Comparison of ENCODE assay signal across 31 mouse cellular contexts in the genomic region with DNA sequence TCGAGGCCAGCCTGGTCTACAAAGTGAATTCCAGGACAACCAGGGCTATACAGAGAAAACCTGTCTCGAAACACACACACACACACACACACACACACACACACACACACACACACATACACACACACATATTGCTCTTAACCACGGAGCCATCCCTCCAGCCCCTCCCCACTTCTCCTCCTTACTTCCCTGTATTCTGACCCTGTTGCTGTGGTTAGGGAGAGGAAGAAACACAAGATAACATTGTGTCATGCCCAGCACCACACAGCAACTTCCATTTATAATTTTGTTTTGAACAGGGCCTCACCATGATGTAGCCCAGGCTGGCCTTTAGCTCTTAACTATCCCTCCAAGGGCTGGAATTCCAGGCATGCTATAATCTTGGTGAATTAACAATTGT. TPM values are rescaled to one million over a fixed set of nuclear protein-coding genes. Genes with fewer than 3 reads are reported as not detected.
DNase-seq lines count a peak whose midpoint lies in the region; ATAC-seq and TF ChIP-seq lines count a peak whose summit lies in the region.
"Had no signal": no experiment of that assay in that cellular context is flagged by ENCODE, and none has a peak within 500 bp of the region (broad histone marks: within the 10 kb centered on the region; RNA-seq: fewer than 3 reads in every experiment).

No protein-coding gene starts in this region.

- no peaks in the 10 kb centered on the region for H3K9me3 ChIP-seq in G1E (replicated peaks)
- no peaks in the 10 kb centered on the region for H3K9me3 ChIP-seq in liver, embryonic 11.5 days (ENCODE audit: control insufficient read depth, low read length)
- H3K9me3 ChIP-seq: embryonic facial prominence, embryonic 15.5 days; hindbrain, embryonic 12.5 days; limb, embryonic 15.5 days; midbrain, embryonic 10.5 days; neural tube, embryonic 15.5 days had no signal

- 19% methylated on average over 3 of the region's 3 CpGs for WGBS in bone marrow, adult 2 months
- 63% methylated on average over 3 of the region's 3 CpGs for WGBS in liver, embryonic 11.5 days

- TF ChIP-seq POLR2A in bone marrow, adult 2 months (IDR thresholded peaks at IDR 0.05; ENCODE audit: borderline replicate concordance, control insufficient read depth, low read depth, low read length) = no peak

- TF ChIP-seq CTCF in G1E (IDR thresholded peaks at IDR 0.05; ENCODE audit: low read depth, low read length) = no peak
- no peak for TF ChIP-seq CTCF in bone marrow, adult 2 months (IDR thresholded peaks at IDR 0.05; ENCODE audit: control insufficient read depth, insufficient read depth, low read length)

- DNase-seq in G1E (ENCODE audit: low spot score) = peak; percentile 26
- no peak for DNase-seq in liver, embryonic 11.5 days (ENCODE audit: low spot score)
- no peak for DNase-seq in urinary bladder, postnatal 4 days (ENCODE audit: low spot score in 2 of 2)
- no peak for DNase-seq in spleen, postnatal 36 days (ENCODE audit: low spot score in 2 of 2)
- no peak for DNase-seq in cerebellum, adult 8-10 months
- no peak for DNase-seq in right cerebral cortex, postnatal 36 days (ENCODE audit: low spot score in 2 of 2)
- DNase-seq: cerebellum, adult 18-20 months; cerebellum, postnatal 36 days; layer of hippocampus, adult 9-11 months had no signal

- H3K27me3 ChIP-seq in G1E (ENCODE audit: insufficient read depth, low read length) = peaks cover 3% of the 10 kb centered on the region; the same call in 1 of the 2 replicates
- no peaks in the 10 kb centered on the region for H3K27me3 ChIP-seq in liver, embryonic 11.5 days (replicated peaks; ENCODE audit: control insufficient read depth, insufficient read depth, low read length)
- H3K27me3 ChIP-seq: embryonic facial prominence, embryonic 15.5 days; hindbrain, embryonic 12.5 days; limb, embryonic 15.5 days; neural tube, embryonic 15.5 days had no signal

- no peak overlapping the region for H3K9ac ChIP-seq in liver, embryonic 11.5 days (ENCODE audit: low read depth, low read length)
- H3K9ac ChIP-seq: embryonic facial prominence, embryonic 15.5 days; hindbrain, embryonic 12.5 days; limb, embryonic 15.5 days; neural tube, embryonic 15.5 days had no signal

- peak overlapping the region; percentile 26 for H3K27ac ChIP-seq in bone marrow, adult 2 months (ENCODE audit: control insufficient read depth, insufficient read depth, low read depth, low read length, poor library complexity)
- no peak overlapping the region for H3K27ac ChIP-seq in liver, embryonic 11.5 days (ENCODE audit: low read depth, low read length)
- H3K27ac ChIP-seq: embryonic facial prominence, embryonic 15.5 days; hindbrain, embryonic 12.5 days; limb, embryonic 15.5 days; midbrain, embryonic 10.5 days; neural tube, embryonic 15.5 days had no signal

- ATAC-seq in G1E (ENCODE audit: extremely low read depth, insufficient number of reproducible peaks, low FRiP score, poor library complexity, severe bottlenecking) = no peak
- 0 out of 2 replicates have a peak, but pooled peaks have one; percentile 45 for ATAC-seq in liver, embryonic 11.5 days (replicated peaks; ENCODE audit: low FRiP score)
- peak; percentile 91 for ATAC-seq in megakaryocyte, adult 5-6 weeks (ENCODE audit: poor library complexity, severe bottlenecking)
- ATAC-seq: forebrain, embryonic 14.5 days; intestine, postnatal 0 days had no signal

- H3K4me1 ChIP-seq in G1E (ENCODE audit: insufficient read depth, low read depth, low read length) = peaks cover 35% of the 10 kb centered on the region
- peaks cover 3% of the 10 kb centered on the region for H3K4me1 ChIP-seq in bone marrow, adult 2 months (ENCODE audit: control insufficient read depth, insufficient read depth, low read length)
- H3K4me1 ChIP-seq in liver, embryonic 11.5 days (replicated peaks; ENCODE audit: control insufficient read depth, insufficient read depth, low read length) = no peaks in the 10 kb centered on the region
- H3K4me1 ChIP-seq: hindbrain, embryonic 12.5 days; midbrain, embryonic 10.5 days; neural tube, embryonic 15.5 days had no signal

- no peaks in the 10 kb centered on the region for H3K36me3 ChIP-seq in G1E (replicated peaks)
- H3K36me3 ChIP-seq in liver, embryonic 11.5 days (ENCODE audit: control insufficient read depth, insufficient read depth, low read length) = no peaks in the 10 kb centered on the region
- H3K36me3 ChIP-seq: embryonic facial prominence, embryonic 15.5 days; hindbrain, embryonic 12.5 days; limb, embryonic 15.5 days; midbrain, embryonic 10.5 days; neural tube, embryonic 15.5 days had no signal

- no peak overlapping the region for H3K4me3 ChIP-seq in G1E (ENCODE audit: low read depth, low read length)
- H3K4me3 ChIP-seq in bone marrow, adult 2 months (replicated peaks; ENCODE audit: control insufficient read depth, low read depth, low read length) = no peak overlapping the region
- H3K4me3 ChIP-seq in liver, embryonic 11.5 days (ENCODE audit: low read depth, low read length) = no peak overlapping the region
- H3K4me3 ChIP-seq: embryonic facial prominence, embryonic 15.5 days; hindbrain, embryonic 12.5 days; limb, embryonic 15.5 days; midbrain, embryonic 10.5 days; neural tube, embryonic 15.5 days had no signal

- no peak overlapping the region for H3K4me2 ChIP-seq in liver, embryonic 11.5 days
- H3K4me2 ChIP-seq: embryonic facial prominence, embryonic 15.5 days; heart, embryonic 11.5 days; hindbrain, embryonic 12.5 days; limb, embryonic 15.5 days; neural tube, embryonic 15.5 days had no signal

RNA-seq across cellular contexts. Expression of a gene that starts 26.7 kb away (rescaled TPM):
- total RNA-seq in G1E (2014; fragmentation: Nextera tagmentation) = not detected in 2 replicates
- not detected in 2 replicates for total RNA-seq in G1E (2017)
- not detected in 2 replicates for polyA plus RNA-seq in G1E (2012)
- not detected in 2 replicates for polyA plus RNA-seq in bone marrow, adult 2 months (2011; ENCODE audit: insufficient read depth, insufficient read length, low replicate concordance, missing spikeins)
- not detected in 2 replicates for polyA plus RNA-seq in liver, embryonic 11.5 days (2014; fragmentation: Nextera tagmentation; extraction: Ambion mirVana)
- not detected in 2 replicates for total RNA-seq in megakaryocyte, adult 5-6 weeks (2015)
- total RNA-seq in megakaryocyte, adult 5-6 weeks (2017) = not detected in 2 replicates
- total RNA-seq: adrenal gland, postnatal 4 days; gastrocnemius, adult 8-10 months; left cerebral cortex, adult 18-20 months; left cerebral cortex, postnatal 25 days; midbrain, postnatal 0 days had no signal
- polyA plus RNA-seq: embryonic facial prominence, embryonic 15.5 days; forebrain, embryonic 14.5 days; heart, embryonic 11.5 days; heart, postnatal 0 days; kidney, embryonic 14.5 days; limb, embryonic 15.5 days; midbrain, embryonic 10.5 days; thymus, postnatal 0 days had no signal

RNA-seq across cellular contexts. Expression of a gene that starts 26.8 kb away (rescaled TPM):
- not detected in 2 replicates for total RNA-seq in G1E (2014; fragmentation: Nextera tagmentation)
- total RNA-seq in G1E (2017) = 0.16 and 0.17 TPM in 2 replicates
- polyA plus RNA-seq in G1E (2012) = not detected in 2 replicates
- polyA plus RNA-seq in bone marrow, adult 2 months (2011; ENCODE audit: insufficient read depth, insufficient read length, low replicate concordance, missing spikeins) = not detected in 2 replicates
- polyA plus RNA-seq in liver, embryonic 11.5 days (2014; fragmentation: Nextera tagmentation; extraction: Ambion mirVana) = not detected in 2 replicates
- not detected in 2 replicates for total RNA-seq in megakaryocyte, adult 5-6 weeks (2015)
- total RNA-seq in megakaryocyte, adult 5-6 weeks (2017) = not detected in 2 replicates
- total RNA-seq: adrenal gland, postnatal 4 days; gastrocnemius, adult 8-10 months; left cerebral cortex, adult 18-20 months; left cerebral cortex, postnatal 25 days; midbrain, postnatal 0 days had no signal
- polyA plus RNA-seq: C2C12; embryonic facial prominence, embryonic 15.5 days; forebrain, embryonic 14.5 days; heart, embryonic 11.5 days; heart, postnatal 0 days; hindbrain, embryonic 12.5 days; intestine, postnatal 0 days; kidney, embryonic 14.5 days; large intestine, adult 2 months; limb, embryonic 15.5 days; lung, embryonic 16.5 days; midbrain, postnatal 0 days; neural tube, embryonic 15.5 days; urinary bladder, adult 2 months had no signal

RNA-seq across cellular contexts. Expression of a gene that starts 40.1 kb away (rescaled TPM):
- total RNA-seq in G1E (2014; fragmentation: Nextera tagmentation) = 1,241 and 1,318 TPM in 2 replicates
- total RNA-seq in G1E (2017) = 259 and 387 TPM in 2 replicates
- polyA plus RNA-seq in G1E (2012) = 2,119 and 2,262 TPM in 2 replicates
- 330 and 503 TPM in 2 replicates for polyA plus RNA-seq in bone marrow, adult 2 months (2011; ENCODE audit: insufficient read depth, insufficient read length, low replicate concordance, missing spikeins)
- 828 and 901 TPM in 2 replicates for polyA plus RNA-seq in liver, embryonic 11.5 days (2014; fragmentation: Nextera tagmentation; extraction: Ambion mirVana)
- 150 and 167 TPM in 2 replicates for total RNA-seq in megakaryocyte, adult 5-6 weeks (2015)
- 156 and 194 TPM in 2 replicates for total RNA-seq in megakaryocyte, adult 5-6 weeks (2017)
